Mouse (Mus musculus) neural tube, embryonic 14.5 days (tissue): ENCODE results near the gene Mccc2. TPM values are rescaled to one million over a fixed set of nuclear protein-coding genes. Genes with fewer than 3 reads are reported as not detected.

Source experiments
- ATAC-seq: fragments of 200-750 bp; cut with Nextera tagmentation; 2 replicates; pipeline ENCODE4 v1.8.0; 2017; ENCODE audit warnings: low read depth, mild to moderate bottlenecking, moderate TSS enrichment, moderate library complexity
- H3K27ac ChIP-seq: fragments of 300-500 bp; sonication (generic); 2 replicates; pipeline ENCODE4 v1.5.1; 2014; ENCODE audit warnings: low read depth, mild to moderate bottlenecking, control low read depth, low read length, moderate library complexity, mixed read lengths
- H3K27me3 ChIP-seq: fragments of 300-500 bp; sonication (generic); 2 replicates; pipeline ENCODE4 v1.6.1; 2014; ENCODE audit warnings: low read length; ENCODE audit not compliant: control insufficient read depth, insufficient read depth
- H3K36me3 ChIP-seq: fragments of 300-500 bp; sonication (generic); 2 replicates; pipeline ENCODE4 v1.6.1; 2014; ENCODE audit warnings: low read length, mixed read lengths; ENCODE audit not compliant: control insufficient read depth, insufficient read depth
- H3K4me1 ChIP-seq: fragments of 300-500 bp; sonication (generic); 2 replicates; pipeline ENCODE4 v1.6.1; 2014; ENCODE audit warnings: low read length; ENCODE audit not compliant: control insufficient read depth, insufficient read depth
- H3K4me2 ChIP-seq: fragments of 300-500 bp; sonication (generic); 2 replicates; pipeline ENCODE4 v1.6.1; 2014; ENCODE audit warnings: mild to moderate bottlenecking, low read depth, low read length, control low read depth
- H3K4me3 ChIP-seq: fragments of 300-500 bp; sonication (generic); 2 replicates; pipeline ENCODE4 v1.5.1; 2014; ENCODE audit warnings: low read depth, low read length, control low read depth, mixed read lengths
- H3K9ac ChIP-seq: fragments of 300-500 bp; sonication (generic); replicated peaks from 2 replicates; pipeline ENCODE4 v1.6.1; 2014; ENCODE audit warnings: low read depth, mild to moderate bottlenecking, control low read depth, low read length, mixed read lengths
- H3K9me3 ChIP-seq: fragments of 300-500 bp; sonication (generic); 2 replicates; pipeline ENCODE4 v1.6.1; 2016; ENCODE audit warnings: low read length; ENCODE audit not compliant: control insufficient read depth
- WGBS: fragments of 180-500 bp; shearing (Covaris S2); extraction: QIAGEN DNeasy Blood & Tissue Kit; methylation state at CpG from one replicate; pipeline ENCODE4 v1.1.7; 2014; 5-methylcytosine and 5-hydroxymethylcytosine counted together
- polyA plus RNA-seq: library from polyadenylated mRNA; unstranded; fragments of >200 nt; fragmentation: Nextera tagmentation; extraction: Ambion mirVana; gene quantifications from 2 replicates; pipeline ENCODE4 v1.2.1, GENCODE M21; 2014

Mccc2 gene
- polyA plus RNA-seq, 1 experiment from 2014 or later: 44.0 TPM

DNA sequence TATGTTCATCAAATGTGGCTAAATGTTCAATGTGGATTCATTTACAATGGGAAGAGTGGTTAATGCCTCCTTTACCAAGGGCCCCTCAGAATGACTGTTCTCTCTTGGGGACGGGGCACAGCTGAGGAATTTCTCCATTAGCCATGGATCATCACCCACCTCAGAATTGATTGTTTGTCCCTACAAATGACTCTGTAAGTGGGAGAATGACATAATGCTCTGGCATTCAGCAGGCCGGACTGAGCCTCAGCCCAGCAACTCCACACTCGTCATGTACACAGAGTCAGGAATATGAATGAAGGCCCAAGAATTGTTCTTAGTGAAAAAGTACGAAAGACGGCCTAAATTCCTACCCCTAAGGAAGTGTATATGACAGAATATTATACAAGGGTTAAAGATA lies 89.2 kb downstream of the Mccc2 start:
- H3K27me3 ChIP-seq: no peaks in the 10 kb centered on the region
- peak; percentile 68; the same call in 1 of the 2 replicates for ATAC-seq
- no peaks in the 10 kb centered on the region for H3K9me3 ChIP-seq
- H3K27ac ChIP-seq: no peak overlapping the region
- no peak overlapping the region for H3K4me2 ChIP-seq
- H3K4me1 ChIP-seq: 0 out of 2 replicates have a peak, but pooled peaks cover 3% of the 10 kb centered on the region
- H3K36me3 ChIP-seq: no peaks in the 10 kb centered on the region
- WGBS: 26% methylated on average over 5 of the region's 5 CpGs
- H3K4me3 ChIP-seq: no peak overlapping the region
- no peak overlapping the region for H3K9ac ChIP-seq

DNA sequence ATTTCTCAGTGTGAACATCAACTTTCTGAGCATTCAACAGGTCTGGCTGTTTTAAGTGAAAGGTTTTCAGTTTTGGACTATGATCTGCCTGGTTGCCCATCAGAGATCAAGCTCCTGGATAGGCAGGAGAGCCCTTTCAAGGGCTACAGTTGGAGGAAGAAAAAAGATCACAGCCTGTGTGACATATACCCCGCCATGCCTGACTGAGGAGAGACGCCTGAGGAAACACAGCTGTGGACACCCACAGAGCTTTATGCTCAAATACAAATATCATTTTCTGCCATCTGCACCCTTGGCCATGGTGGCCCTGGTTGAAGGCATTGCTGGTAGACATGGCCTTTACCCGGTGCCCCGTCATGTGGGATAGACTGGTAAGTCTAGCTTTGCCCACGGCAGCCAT lies 99.8 kb downstream of the Mccc2 start:
- Histone ChIP-seq H3K9ac (no peak overlapping the region), H3K4me1 (no peaks in the 10 kb centered on the region), H3K36me3 (no peaks in the 10 kb centered on the region), H3K9me3 (no peaks in the 10 kb centered on the region), H3K4me3 (no peak overlapping the region), H3K27ac (no peak overlapping the region), H3K4me2 (no peak overlapping the region), H3K27me3 (no peaks in the 10 kb centered on the region)
- WGBS: 71% methylated on average over 5 of the region's 5 CpGs
- ATAC-seq: no peak

DNA sequence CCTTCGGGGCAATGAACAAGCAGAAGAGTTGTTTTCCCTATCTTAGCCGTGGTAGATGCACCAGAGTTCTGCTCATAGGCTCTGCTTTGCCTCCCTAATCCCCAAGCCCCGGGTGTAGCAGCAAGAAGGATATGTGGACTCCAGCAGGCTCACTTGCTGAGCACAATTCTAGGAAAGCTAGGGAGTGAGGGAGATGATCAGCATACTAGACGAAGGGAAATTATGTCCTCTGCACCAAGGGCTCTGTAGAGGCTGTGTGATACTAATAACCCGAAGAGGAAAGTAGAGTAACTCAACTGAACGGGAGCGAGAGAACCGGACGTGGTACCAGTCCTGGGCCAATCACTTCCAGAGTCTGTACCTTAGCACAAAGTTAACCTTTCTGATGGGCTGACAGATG lies 114.5 kb downstream of the Mccc2 start, which contains the start of gene Cartpt:
Gene Cartpt (minus strand): TSS at position 127 of the 400 bp plus-strand sequence.
- peak; percentile 28; the same call in 1 of the 2 replicates for ATAC-seq
- 41% methylated on average over 9 of the region's 9 CpGs for WGBS
- no peak within 1 kb of the TSS; the same call in 1 of the 2 replicates for H3K9ac ChIP-seq
- H3K27ac ChIP-seq: no peak within 1 kb of the TSS
- peaks cover 17% of the 10 kb centered on the region for H3K27me3 ChIP-seq
- 0 out of 2 replicates have a peak, but pooled peaks cover 3% of the 10 kb centered on the region for H3K4me1 ChIP-seq
- peak within 1 kb of the TSS; percentile 58 for H3K4me2 ChIP-seq
- peak within 1 kb of the TSS; percentile 31 for H3K4me3 ChIP-seq
- H3K9me3 ChIP-seq: no peaks in the 10 kb centered on the region
- H3K36me3 ChIP-seq: no peaks in the 10 kb centered on the region

DNA sequence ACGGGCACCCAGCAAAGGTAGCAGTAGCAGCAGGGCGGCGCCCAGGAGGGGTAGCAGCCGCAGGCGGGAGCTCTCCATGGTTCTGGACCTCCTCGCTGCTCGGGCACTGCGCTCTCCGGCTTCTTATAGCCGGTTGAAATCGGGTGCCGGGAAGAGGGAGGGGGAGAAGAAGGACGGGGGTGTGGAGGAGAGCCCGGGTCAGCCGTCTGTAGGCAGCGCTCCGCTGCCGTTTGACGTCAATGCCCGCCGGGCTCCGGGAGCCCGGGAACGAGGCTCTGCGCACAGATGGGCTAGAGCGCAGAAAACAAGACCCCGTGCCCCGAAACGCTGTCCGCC lies 114.9 kb downstream of the Mccc2 start:
- WGBS: 1% methylated on average over 29 of the region's 30 CpGs
- H3K36me3 ChIP-seq: no peaks in the 10 kb centered on the region
- no peaks in the 10 kb centered on the region for H3K9me3 ChIP-seq
- H3K9ac ChIP-seq: no peak overlapping the region; the same call in 1 of the 2 replicates
- peak overlapping the region; percentile 58 for H3K4me2 ChIP-seq
- H3K4me3 ChIP-seq: peak overlapping the region; percentile 31
- H3K27me3 ChIP-seq: peaks cover 17% of the 10 kb centered on the region
- H3K4me1 ChIP-seq: 0 out of 2 replicates have a peak, but pooled peaks cover 3% of the 10 kb centered on the region
- no peak overlapping the region for H3K27ac ChIP-seq
- ATAC-seq: peak; percentile 66

DNA sequence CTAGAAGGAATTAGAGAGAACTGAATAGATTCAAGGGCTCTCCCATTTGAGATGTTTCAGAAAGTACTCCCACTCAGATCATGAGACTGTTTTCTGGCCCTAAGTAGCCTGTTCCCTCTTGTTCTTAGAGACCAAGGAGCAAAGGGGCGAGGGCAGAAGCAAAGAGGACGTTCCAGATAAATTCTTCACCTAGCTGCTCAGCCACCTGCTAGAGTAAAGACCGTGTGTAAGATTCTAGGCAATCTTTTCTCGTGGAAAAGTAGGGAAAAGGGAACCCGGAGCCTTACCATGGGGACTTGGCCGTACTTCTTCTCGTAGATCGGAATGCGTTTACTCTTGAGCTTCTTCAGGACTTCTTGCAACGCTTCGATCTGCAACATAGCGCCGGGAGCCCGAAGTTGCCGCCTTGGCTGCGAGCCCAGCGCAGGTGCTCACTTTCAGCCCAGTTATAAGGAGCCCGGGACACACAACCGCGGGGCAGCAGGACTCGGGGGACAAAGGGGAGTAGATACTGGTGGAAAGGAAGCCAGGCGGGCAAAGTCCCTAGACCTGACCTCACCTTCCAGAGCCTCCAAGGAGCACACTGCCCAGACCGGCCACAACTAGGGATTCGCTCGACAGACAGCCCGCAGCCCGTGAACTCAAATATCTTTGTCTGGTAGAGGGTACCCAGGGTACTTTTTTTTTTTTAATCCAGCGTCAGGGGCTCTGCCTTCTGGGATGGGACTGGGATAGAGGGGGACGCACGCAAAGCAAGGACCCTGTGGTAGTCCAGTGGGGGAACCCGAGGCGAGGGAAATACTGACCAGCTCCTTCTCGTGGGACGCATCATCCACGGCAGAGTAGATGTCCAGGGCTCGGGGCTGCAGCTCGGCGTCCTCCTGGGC lies 115.5 kb downstream of the Mccc2 start:
- H3K9ac ChIP-seq: no peak overlapping the region; the same call in 1 of the 2 replicates
- H3K27me3 ChIP-seq: peaks cover 17% of the 10 kb centered on the region
- H3K27ac ChIP-seq: no peak overlapping the region
- ATAC-seq: peak; percentile 34
- H3K4me1 ChIP-seq: 0 out of 2 replicates have a peak, but pooled peaks cover 3% of the 10 kb centered on the region
- no peaks in the 10 kb centered on the region for H3K9me3 ChIP-seq
- no peaks in the 10 kb centered on the region for H3K36me3 ChIP-seq
- H3K4me3 ChIP-seq: peak overlapping the region; percentile 31
- 5% methylated on average over 38 of the region's 38 CpGs for WGBS
- peak overlapping the region; percentile 58 for H3K4me2 ChIP-seq

DNA sequence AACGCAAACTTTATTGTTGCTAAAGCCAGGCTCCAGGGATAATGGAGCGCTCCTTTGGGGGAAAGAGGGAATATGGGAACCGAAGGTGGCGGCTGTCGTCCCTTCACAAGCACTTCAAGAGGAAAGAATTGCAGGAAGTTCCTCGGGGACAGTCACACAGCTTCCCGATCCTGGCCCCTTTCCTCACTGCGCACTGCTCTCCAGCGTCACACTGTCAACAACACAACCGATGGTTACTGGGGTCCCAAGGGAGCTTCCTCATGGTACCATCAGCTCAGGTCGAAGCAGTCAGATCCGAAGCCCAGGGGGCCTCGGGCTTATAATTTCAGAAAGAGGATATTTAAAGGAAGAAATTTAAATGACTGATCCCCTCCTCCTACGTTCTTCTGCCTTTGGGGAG lies 116.6 kb downstream of the Mccc2 start:
- H3K36me3 ChIP-seq: no peaks in the 10 kb centered on the region
- H3K4me1 ChIP-seq: 0 out of 2 replicates have a peak, but pooled peaks cover 3% of the 10 kb centered on the region
- H3K9ac ChIP-seq: no peak overlapping the region
- ATAC-seq: no peak
- 28% methylated on average over 14 of the region's 14 CpGs for WGBS
- no peak overlapping the region for H3K4me3 ChIP-seq
- H3K27ac ChIP-seq: no peak overlapping the region
- no peaks in the 10 kb centered on the region for H3K9me3 ChIP-seq
- H3K4me2 ChIP-seq: no peak overlapping the region
- H3K27me3 ChIP-seq: peaks cover 17% of the 10 kb centered on the region

Other genes starting within 250 kb of the Mccc2 start
- 65.5 and 114 TPM in 2 replicates for gene Cartpt, start 114.5 kb downstream of the Mccc2 start, polyA plus RNA-seq
- 23.0 and 25.5 TPM in 2 replicates for gene Bdp1, start 88.4 kb upstream of the Mccc2 start, polyA plus RNA-seq
- gene Serf1, start 92.4 kb upstream of the Mccc2 start, polyA plus RNA-seq: 447 TPM in 2 replicates
- 49.8 and 51.8 TPM in 2 replicates for gene Smn1, start 109.2 kb upstream of the Mccc2 start, polyA plus RNA-seq
- gene Naip2, start 186.5 kb upstream of the Mccc2 start, polyA plus RNA-seq: 0.11 and 0.31 TPM in 2 replicates
- 0.12 and 0.28 TPM in 2 replicates for gene Naip5, start 230.7 kb upstream of the Mccc2 start, polyA plus RNA-seq